Mouse (Mus musculus) Muller cell, postnatal 12 days (primary cell): ENCODE measurements around the gene Tmem200a.
"Not testable (repeated sequence)": the region's sequence is repeated elsewhere in the genome, so short reads cannot be mapped to it uniquely, and the experiment has no call there.

Source experiments
- DNase-seq: peaks from one replicate; pipeline ENCODE4 v3.0.0-alpha.2; 2015; ENCODE audit errors: inconsistent ontology term

Tmem200a gene

DNA sequence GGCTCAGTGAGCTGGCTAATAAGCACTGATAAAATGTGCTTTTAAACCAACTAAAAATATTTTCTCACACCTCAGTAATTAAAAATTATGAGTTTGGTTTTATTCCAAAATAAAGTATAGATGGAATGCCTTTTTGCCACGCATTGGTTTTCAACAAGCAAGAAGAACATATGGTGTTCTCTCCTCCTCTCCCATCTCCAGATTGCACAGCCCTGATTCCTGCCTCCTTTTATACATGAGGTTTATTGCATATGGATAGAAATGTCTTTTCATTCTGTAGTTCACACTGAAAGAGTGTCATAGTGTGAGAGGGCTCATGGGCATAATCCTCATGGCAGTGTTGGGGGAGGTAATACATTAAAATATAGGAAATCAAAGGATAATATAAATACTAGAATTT is 96.2 kb downstream of the Tmem200a start:
- no peak for DNase-seq

DNA sequence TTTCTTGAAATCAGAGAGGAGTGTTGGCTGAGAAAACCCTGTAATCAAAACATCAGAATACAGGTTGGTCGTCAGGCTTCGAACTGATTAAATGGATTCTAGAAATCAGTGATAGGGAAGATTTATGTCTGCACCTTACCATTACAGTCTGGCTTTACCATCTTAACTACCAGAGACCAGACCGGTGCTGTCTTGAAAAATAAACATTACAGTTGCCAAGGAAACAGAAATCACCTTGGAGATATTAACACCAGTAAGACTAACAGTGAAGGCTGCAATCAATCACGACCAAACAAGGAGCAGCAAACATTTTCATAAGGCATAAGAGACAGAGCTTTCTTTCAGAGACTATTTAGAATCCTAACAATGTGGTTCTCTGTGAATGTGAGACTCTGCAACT is 116.0 kb downstream of the Tmem200a start:
- DNase-seq: no peak

- DNase-seq: no peak
Measured at GRCm38 (mm10) chr10:25961066-25961465, 117.8 kb downstream of the Tmem200a start.

GRCm38 (mm10) chr10:25958762-25959753 is 119.8 kb downstream of the Tmem200a start:
- no peak for DNase-seq

DNA sequence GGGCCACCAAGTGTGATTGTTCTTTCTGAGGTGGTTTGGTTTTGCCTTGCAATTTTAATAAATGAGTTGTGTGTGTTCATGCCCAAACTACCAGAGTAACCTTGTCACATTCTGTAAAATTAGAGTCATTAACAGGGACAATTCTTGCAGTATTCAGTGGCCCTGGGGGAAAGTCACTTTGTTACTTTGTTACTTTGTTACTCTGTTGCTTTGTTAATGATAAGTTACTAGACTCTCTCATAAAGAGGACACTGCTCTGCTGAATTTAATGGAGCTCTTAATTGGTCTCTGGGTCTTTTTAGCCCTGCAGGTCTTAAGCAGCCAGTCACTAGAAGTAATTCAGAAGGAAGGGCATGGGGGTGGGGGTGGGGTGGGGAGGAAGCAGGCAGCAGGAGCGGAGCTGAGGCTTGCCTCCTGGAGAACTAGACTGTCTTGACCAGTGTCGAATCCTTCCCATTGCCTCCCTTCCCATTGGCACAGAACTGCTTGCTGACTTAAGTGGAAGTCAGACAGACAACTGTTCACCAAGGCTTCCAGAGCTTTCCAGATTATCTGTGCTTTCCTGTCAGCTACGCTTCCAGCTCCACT is 124.1 kb downstream of the Tmem200a start:
- DNase-seq: peak; percentile 82

DNA sequence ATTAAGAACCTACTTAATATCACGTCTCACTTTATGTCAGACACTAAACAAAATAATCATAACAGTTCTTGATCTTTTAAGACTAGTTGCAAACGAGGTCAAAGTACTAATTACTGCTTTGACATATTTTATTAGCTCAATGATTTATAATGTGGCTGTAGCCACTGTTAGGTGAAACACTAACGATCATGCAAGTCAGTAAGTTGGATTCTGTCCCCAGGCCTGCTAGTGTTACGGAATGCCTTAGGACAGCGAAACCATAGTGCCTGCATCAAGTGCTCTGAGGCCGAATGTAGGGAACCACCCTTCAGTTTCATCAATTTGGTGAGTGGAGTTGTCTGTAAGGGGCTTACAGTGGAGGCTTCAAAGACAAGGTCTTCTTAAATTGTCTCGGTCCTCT is 126.0 kb downstream of the Tmem200a start:
- DNase-seq: no peak

DNA sequence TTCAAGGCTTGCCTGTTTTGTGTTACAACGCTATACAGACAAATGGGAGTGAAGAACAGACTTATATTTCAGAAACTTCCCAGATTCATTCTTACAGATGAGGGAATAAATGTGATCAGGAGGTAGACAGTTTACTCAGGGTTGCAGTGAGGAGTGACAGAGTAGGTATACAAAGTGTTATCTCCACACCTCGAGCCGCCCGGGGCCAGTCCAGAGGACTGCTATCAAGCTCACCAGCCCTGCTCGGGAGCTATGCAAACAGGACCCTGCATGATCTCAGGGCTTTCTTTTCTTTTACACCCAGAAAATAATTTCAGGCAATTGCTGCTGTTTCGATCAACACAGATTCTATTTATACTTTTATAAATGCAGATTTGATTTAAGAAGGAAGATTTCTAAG is 126.7 kb downstream of the Tmem200a start:
- no peak for DNase-seq

- no peak for DNase-seq
Measured at GRCm38 (mm10) chr10:25945866-25946265, 133.0 kb downstream of the Tmem200a start.

GRCm38 (mm10) chr10:25944641-25945040 is 134.2 kb downstream of the Tmem200a start:
- DNase-seq: peak; percentile 44

DNA sequence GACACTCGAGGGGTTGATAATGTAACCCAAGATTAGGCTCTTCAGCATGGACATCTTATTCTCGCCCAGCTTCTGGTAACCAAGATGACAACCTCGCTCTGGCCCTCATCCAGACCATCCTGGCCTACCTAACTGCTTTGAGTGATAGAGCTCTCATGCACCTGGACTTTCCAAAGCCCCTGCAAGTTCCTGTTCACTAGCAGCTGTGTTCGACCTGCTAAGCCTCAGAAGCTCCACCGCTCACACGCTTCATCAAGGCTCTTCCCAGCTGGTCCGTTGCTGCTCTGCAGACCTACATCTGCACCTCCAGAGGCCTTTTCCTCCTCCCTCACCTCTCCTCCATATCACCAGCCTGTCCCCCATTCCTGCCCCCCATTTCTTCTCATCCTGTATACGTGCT is 147.1 kb downstream of the Tmem200a start:
- DNase-seq: no peak

DNA sequence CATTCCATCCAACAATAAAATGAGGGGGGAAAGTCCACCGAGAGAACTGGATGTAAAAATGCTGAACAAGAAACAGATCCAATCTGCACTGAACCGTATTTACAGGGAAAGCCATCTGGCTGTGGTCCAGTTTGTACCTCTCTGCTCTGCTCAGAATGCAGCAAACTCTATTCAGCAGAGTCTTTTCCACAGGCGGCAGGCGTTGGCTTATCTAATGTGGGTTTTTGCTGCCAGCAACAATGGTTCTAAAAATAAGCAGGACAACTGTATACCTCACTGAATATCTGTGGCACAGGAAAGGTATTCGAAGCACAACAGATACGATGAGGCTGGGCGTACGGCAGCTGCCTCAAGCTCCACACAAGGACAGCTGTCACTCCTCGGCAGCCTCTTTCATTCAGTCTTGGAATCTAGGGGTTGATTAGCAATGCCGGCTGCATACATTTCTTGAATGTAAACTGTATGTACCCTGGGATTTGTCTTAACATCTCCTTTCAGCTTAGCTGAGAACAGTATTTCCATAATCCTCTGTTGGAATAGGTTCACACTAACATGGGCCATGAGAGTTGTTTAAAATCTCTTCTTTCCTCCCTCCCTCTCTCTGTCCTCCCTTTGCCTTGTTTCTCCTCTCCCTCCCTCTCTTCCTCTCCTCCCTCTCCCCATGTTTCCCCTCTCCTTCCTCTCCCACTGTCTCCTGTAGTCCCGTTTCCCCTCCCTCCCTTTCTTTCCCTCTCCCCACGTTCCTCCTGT is 149.3 kb downstream of the Tmem200a start:
- peak; percentile 64 for DNase-seq

- DNase-seq: no peak
Measured at GRCm38 (mm10) chr10:25928861-25929368, 149.9 kb downstream of the Tmem200a start.

DNA sequence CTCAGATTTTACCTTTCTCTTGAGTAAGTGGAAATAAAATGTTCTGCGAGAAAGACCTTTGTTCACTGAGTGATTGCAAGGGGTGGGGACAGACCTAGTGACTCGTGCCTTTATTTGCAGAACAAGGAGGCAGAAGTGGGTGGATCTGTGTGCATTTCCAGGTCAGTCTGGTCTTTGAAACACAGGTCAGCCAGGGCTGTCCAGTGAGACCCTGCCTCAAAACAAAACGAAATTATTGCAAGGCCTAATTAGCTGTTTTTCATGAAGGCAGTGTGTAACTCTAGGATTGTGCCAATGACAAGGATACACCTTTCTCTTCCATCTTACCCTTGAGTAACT is 150.4 kb downstream of the Tmem200a start:
- DNase-seq: no peak

- DNase-seq: no peak
Measured at GRCm38 (mm10) chr10:25927553-25928447, 151.1 kb downstream of the Tmem200a start.

DNA sequence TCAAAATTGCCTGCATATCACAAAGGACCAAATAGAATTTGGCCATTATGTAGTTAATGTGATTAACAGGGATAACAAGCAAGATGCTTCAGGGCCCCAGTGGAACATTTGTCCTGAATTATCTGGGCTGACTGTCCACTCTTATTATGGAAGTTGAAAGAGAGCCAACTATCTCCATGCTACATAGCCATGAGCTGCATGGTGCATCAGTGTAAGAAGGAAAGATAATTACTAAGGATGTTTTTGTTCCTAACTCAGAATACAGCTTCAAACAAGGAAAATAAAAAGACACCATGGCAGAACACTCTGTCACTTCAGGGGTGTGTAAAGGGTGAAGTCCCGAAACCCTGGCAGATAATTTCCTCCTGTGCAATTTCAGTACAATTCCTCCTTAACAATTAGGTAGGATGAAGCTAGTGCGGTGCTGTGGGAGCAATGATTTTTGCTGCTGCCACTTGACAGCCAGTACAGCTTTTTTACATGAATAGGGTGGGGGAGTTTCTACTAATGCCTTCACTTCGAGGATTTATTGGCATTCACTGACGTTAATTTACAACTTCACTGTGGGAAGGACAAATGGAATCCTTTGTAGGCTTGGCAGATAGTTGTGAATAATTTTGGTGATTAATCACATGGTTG is 158.1 kb downstream of the Tmem200a start:
- DNase-seq: peak; percentile 46

DNA sequence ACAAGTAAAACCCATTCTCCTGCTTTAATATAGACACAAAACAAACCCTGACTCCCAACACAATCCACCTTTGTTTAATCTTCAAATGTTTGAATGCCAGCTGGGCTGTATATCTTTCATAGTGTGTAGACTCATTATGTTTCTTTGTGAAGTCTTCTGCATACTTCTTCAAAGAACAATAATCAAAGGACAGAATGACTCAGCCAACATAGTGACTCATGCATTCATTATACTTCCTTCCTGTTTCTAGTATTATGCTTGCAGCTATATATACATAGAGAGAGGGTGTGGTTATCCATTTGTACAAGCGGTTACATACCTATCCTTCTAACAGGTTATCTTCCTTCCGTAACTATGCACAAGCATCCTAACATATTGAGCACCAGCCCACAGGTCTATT is 160.7 kb downstream of the Tmem200a start:
- DNase-seq: peak; percentile 83

GRCm38 (mm10) chr10:25910270-25910669 is 168.6 kb downstream of the Tmem200a start:
- no peak for DNase-seq

GRCm38 (mm10) chr10:25908027-25909012 is 170.5 kb downstream of the Tmem200a start:
- DNase-seq: no peak

DNA sequence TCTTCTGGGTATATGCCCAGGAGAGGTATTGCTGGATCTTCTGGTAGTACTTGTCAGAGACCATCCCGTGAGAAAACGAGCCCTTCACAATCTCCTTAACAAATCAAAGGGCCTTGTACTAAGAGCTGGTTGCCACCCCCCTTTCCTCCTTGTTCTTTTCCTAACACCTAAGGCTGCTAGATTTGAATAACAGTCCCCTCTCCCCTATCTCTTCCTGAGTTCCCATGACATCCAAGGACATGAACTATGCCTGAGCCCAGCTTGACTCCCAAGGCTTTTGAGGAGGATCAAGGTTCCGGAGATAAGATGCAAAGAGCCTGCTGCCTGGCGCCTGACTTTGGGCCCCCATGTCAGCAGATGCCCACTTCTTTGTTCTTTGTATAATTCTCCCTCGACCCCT is 184.7 kb downstream of the Tmem200a start:
- not testable (repeated sequence) for DNase-seq
